Mouse (Mus musculus): ENCODE measurements around the gene Fam149a.

- no peak for TF ChIP-seq CTCF (IDR thresholded peaks at IDR 0.05; ENCODE audit: low read depth, low read length)
- TF ChIP-seq POLR2AphosphoS5 (IDR thresholded peaks at IDR 0.05; ENCODE audit: insufficient replicate concordance, low read depth, low read length): no peak
- no peak for TF ChIP-seq TAL1 (conservative IDR thresholded peaks at IDR 0.05; ENCODE audit: low read depth, low read length)
- no peak for TF ChIP-seq GATA1 (IDR thresholded peaks at IDR 0.05; ENCODE audit: borderline replicate concordance, low read length)
These were observed 19.8 kb downstream of the Fam149a start for GRCm38 (mm10) chr8:45362323-45362722.

Measured in G1E (cell line).